Mouse (Mus musculus) megakaryocyte progenitor cell, adult 5-6 weeks (primary cell): ENCODE results near the gene Gtf2a1l. TPM values are rescaled to one million over a fixed set of nuclear protein-coding genes. Genes with fewer than 3 reads are reported as not detected.

Source experiments
- ATAC-seq: replicated peaks from 2 replicates; pipeline ENCODE4 v1.8.0; 2016; ENCODE audit warnings: mild to moderate bottlenecking, moderate TSS enrichment, inconsistent platforms; ENCODE audit not compliant: poor library complexity
- total RNA-seq, 2 experiments: library from RNA; stranded (forward) in 1 of 2; stranded (reverse) in 1 of 2; fragments of 157-497, 149-512 nt in 1 of 2; fragments of 200-1000 nt in 1 of 2; gene quantifications; 2 replicates each; pipeline versions ENCODE4 v1.2.3 to v1.2.4; 2015 to 2017

Gene Gtf2a1l
- total RNA-seq, 2 experiments from 2014 or later = not detected

GRCm38 (mm10) chr17:88652702-88653374 lies 15.6 kb upstream of the Gtf2a1l start:
- peak; percentile 96 for ATAC-seq

DNA sequence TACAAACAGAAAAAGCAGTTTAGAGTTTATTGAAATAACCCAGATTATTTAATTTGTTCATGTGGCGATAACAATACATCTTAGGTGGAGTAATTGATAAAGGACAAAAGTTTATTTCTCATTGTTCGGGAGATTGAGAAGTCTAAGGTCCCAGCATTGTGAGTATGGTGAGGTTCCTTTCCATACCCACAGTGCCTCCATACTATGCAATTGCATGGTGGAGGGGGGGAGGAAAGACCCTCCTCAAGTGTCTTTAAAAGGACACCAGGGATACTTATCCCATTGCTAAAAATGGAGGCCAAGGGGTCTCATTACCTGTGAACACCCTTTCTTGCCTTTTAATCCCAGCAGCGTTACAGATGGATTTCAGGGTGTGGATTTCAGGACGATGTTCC lies 15.1 kb upstream of the Gtf2a1l start:
- ATAC-seq = no peak

GRCm38 (mm10) chr17:88658510-88658909 lies 9.9 kb upstream of the Gtf2a1l start:
- ATAC-seq = no peak

- no peak for ATAC-seq
Measured at GRCm38 (mm10) chr17:88666076-88666475, 2.4 kb upstream of the Gtf2a1l start.

- no peak for ATAC-seq
Measured at GRCm38 (mm10) chr17:88669921-88670320, 1.5 kb downstream of the Gtf2a1l start.

DNA sequence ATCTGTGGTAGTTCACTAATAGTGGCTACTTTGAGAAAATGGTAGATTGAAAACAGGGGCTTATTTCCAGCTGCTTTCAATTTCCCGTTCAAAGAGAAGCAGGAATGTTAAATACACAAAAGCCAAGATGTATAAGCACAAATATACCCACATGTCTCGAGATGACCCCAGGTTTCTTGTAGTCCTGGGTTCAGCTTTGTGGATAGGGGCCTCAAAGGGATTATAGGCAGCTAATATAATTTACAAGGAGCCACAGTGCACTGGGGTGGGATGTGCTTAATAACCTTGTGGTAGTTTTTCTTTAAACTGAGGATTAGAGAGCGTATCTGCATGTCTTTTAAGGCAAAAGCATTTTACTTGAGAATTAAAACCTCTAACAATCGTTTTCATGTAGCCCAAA lies 2.3 kb downstream of the Gtf2a1l start:
- no peak for ATAC-seq

- ATAC-seq = no peak
Measured at GRCm38 (mm10) chr17:88675310-88676309, 7.2 kb downstream of the Gtf2a1l start.

DNA sequence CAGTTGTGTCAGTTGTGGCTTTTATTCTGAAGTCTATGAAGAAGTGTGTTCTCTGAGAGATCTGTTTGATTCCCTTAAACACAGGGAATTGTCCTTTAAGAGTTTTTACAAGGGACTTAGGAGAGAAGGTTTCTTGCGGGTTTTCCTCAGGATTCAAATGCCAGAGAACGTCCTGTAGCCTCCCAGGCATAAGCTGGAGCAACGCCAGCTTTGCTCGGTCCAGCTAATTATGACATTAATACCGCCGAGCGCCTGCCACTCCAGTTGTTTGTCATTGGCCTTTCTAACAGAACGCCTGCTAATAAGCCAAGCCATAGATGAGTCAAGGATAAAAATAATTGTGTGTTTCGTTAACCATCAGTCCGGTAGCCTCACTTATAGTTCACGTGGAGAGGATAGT lies 19.8 kb downstream of the Gtf2a1l start:
- ATAC-seq = no peak

DNA sequence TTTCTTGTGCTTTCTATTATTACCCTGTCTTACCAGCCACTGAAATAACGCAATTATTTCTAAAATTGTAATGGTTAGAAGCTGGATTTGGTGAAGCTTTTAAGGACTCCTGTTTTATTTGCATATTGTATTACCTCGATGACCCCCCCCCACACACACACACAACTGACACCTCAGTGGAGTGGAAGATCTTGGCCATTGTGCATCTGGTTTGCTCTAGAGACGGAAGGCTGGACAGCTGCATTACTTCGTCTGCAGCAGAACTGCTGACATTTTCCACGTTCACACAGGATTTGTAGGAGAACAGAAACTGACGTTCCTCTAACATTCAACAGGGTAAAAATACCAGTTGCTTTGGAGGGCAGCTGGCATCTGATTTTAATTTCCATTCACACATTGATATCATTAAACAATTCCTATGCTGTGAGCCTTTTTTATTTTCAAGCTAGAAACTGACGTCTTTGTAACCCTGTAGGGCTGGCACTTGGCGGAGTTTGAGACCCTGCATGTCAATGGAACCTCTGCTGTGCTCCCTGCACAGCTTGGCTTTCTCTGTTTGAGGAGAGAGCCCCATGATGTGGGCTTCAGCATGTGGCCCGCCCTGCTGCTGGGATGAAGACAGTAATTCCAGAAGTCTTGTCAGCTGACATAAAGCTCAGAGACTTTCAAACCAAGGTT lies 28.3 kb downstream of the Gtf2a1l start:
- no peak for ATAC-seq

- ATAC-seq = no peak
Measured at GRCm38 (mm10) chr17:88700901-88701300, 32.4 kb downstream of the Gtf2a1l start.

- no peak for ATAC-seq
Measured at GRCm38 (mm10) chr17:88702345-88702744, 33.9 kb downstream of the Gtf2a1l start.

DNA sequence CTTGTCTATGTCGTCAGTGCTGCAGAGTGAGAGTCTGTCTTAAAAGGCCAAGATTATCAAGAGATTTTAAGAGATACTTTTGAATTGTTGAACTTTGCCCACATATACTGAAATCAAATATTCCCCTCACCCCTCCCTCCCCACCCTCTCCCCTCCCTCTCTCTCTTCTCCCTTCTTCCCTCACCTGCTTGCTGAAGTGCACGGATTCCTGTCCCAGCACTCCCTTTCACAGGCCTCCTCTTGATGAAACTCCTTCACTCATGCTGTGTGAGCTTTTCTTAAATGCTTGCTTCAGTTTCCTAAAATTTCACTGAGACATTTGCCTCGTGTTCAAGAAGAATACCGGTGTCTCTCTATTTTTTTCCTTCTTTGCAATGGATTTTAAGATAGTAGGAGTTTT lies 34.7 kb downstream of the Gtf2a1l start:
- ATAC-seq = no peak

GRCm38 (mm10) chr17:88706231-88706649 lies 37.8 kb downstream of the Gtf2a1l start:
- ATAC-seq = no peak

- peak; percentile 55 for ATAC-seq
Measured at GRCm38 (mm10) chr17:88749646-88750045, 81.2 kb downstream of the Gtf2a1l start.

DNA sequence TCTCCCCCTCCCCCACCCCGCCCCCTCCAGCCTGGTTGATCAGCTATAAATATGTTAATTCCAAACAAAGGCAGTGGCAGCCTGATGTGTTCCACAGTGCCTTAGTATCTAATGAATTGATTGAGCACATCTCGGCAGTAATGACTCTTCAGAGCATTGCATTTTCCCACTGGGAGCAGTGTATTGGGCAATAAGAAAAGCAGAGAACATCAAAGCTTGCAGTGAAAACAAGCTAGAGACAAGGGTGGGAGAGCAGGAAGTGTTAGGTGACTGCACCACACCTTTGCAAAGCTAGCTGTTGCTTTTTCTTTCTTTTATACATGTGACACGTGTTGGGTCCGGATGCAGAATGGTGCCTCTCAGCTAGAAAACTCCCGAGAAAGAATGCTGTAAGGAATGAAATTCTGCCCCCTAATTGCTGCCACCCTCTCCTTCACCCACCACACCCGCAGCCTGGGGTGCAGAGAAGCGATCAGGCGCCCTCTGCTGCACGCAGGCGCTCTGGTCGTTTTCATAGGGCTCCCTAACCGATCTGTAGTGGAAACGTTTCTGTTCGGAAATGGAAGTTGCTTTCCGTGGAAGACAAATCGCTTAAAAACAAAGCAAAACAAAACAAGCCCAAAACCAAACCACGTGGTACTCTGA lies 84.5 kb downstream of the Gtf2a1l start:
- ATAC-seq = peak; percentile 93

DNA sequence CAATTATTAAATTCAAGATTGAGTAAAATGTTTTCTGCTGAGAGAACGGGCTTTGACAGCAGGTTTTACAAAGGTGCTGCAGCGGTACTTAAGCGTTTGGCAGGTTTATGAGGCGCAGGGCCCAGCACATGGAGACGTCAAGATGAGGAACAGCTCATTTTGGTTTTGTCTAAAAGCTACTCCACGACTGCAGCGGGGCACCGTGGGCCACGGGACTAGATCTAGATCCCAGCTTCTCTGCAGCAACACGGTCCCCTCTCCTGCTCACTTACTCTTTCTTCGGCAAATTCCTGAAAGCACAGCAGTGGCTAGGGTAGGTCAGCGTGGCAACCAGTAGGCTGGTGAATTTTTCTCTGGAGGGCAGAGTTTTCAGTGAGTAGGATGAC lies 85.0 kb downstream of the Gtf2a1l start:
- ATAC-seq = peak; percentile 43

DNA sequence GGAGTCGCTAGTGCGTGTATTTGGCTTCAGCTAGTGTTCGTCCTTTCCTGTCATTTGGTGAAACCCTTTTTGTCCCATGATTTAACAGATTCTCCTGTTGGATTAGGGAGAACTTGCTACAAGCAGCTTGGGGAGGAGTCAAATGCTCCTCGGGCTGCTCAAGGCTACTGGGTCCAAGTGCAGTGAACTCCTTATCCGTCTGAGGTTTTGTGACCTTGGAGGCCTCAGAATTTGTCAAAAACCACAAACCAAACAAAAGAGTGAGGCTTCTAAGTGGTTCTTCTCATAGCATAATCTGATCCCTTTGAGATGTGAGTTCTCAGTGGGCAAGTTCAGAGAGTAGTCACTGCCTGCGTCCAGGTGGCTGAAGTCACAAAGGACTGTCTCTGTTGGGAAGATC lies 87.3 kb downstream of the Gtf2a1l start:
- ATAC-seq = no peak

GRCm38 (mm10) chr17:88758003-88758437 lies 89.6 kb downstream of the Gtf2a1l start:
- no peak for ATAC-seq

GRCm38 (mm10) chr17:88763396-88764135 lies 95.1 kb downstream of the Gtf2a1l start:
- no peak for ATAC-seq

- no peak for ATAC-seq
Measured at GRCm38 (mm10) chr17:88764136-88764485, 95.7 kb downstream of the Gtf2a1l start.
